Mouse (Mus musculus) frontal cortex, postnatal 10 days (tissue): ENCODE results near the gene Med7.
A peak's percentile ranks its signal among the peaks of the same experiment; 100 is the strongest.
"Not testable (repeated sequence)": the region's sequence is repeated elsewhere in the genome, so short reads cannot be mapped to it uniquely, and the experiment has no call there.

Experiments
- DNase-seq, 2 experiments: peaks; one replicate each; pipeline ENCODE4 v3.0.0; 2022; ENCODE audit warnings: low spot score in 2 of 2, mixed read lengths in 1 of 2

The Med7 gene

DNA sequence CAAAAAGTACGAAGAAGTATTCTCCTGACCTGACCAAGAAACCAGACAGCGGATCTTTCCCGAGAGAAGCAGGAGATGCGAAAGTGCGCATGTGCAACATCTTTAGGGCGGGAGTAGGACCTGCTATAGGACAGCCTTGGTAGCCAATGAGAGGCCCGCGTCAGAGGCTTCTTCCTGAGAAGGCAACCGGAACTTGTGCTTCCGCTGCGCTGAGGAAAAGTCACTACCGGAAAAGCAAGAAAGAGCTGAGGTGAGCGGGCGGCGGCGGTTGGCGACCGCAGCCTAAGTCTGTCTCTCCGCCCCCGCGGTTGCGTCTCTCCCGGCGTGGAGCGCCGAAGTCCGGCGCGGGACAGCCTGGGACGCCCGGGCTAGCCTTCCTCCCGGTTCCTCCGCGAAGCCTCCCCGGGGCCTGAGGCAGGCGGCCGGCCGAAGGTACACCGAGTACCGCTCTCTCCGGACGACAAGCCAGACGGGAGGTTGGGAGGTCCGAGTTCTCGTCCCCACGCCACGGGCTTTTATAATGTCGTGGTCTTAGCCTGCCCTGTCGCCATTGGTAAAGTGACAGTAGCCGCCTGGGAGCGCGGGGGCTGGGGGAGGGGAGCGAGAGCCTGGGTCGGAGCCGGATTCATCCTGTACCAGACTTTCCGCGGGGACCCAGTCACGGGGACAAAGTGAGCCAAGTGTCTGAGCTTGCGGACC is at the start of gene Med7:
Med7 (plus strand) TSS at position 166 of the 699 bp plus-strand sequence.
- DNase-seq, result peak; percentile 92

DNA sequence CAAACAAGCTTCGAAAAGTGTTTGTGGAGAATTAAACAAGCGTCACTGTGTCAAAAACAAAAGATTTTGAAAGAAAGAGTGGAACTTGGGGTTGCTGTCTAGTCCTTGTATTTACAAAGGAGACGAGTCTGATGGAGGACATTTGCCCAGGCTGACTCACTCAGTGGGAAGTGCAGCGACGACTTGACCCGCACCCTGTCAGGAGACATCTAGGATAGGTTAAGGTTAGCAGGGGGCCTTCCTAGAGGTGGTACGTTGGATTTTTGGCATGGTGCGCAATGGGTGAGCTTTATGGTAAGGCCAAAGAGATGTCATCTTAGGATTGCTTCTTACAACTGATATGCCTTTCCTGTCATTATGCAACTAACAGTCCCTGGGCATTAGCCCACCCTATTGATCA is 49.7 kb upstream of the Med7 start:
- DNase-seq, result no peak

DNA sequence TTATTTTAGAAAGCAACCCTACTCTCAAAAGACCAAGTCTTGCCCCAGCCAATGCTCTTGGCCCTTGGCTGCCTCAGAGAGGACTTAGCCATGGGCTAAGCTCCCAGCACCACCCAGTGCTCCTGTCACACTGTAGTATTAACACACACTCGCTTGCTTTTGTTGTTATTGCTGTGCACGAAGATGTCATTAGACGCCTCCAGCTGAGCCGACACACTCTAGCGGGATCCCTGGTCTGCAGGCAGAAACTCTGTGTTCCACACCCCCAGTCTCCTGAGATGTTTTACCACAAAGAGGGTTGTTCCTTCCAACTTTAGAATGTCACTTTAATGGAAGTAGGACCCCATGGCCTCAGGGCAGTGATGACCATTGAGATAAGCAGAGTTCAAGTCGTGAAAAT is 48.3 kb upstream of the Med7 start:
- DNase-seq, result no peak

DNA sequence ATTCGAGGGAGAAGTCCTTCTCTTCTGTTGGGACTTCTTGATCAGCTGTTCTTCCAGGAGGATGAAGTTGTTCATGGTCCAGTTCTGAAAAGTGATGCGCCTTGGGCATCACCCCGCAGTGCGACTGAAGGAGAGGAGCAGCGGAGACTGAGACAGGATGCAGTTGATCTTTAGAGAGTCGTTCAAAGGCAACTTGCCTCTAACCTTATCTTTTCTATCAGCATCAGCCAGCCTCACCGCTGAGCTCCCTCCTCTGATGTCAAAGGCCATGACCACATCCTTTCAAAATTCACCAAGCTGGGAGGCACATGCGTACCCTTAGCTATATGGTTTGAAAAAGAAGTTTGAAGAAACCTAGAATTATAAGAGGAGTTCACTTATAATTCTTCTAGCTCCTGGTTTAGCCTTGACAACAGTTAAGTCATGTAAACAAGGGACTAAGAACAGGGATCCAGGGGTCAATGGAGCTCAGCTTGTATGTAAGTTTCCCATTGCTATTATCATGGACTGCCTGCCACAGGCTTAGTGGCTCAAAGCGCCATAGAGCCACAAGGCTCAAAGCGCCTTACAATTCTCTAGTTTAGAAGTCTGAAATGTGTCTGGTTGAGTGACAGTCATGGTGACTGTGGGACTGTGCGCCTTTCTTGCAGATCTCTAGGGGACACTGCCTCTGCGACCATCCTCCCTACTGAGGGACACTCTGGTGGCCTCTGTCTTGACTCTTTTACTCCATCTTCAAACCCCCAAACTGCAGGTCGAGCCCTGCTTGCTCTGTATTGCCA is 47.2 kb upstream of the Med7 start, which contains the start of gene Itk:
Itk (minus strand) TSS at position 180 of the 782 bp plus-strand sequence.
- DNase-seq, result no peak

DNA sequence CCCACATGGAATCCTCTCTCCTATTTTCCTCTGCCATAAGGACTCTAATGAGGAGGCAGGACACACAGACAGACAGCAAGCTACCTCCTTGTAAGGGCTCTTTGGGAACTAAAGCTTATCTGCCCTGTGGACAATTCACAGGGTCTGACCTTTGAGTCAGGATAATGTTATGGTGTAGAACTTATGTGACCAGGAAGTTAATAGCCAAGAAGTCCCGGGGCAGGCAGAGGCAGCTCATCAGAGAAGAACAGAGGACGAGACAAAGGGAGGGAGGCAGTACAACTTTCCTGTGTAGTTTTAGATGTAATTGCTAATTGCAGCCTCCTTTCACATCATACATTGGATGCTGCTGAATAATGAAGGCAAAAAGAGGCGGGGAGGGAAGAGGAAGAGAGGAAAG is 46.1 kb upstream of the Med7 start:
- no peak for DNase-seq

DNA sequence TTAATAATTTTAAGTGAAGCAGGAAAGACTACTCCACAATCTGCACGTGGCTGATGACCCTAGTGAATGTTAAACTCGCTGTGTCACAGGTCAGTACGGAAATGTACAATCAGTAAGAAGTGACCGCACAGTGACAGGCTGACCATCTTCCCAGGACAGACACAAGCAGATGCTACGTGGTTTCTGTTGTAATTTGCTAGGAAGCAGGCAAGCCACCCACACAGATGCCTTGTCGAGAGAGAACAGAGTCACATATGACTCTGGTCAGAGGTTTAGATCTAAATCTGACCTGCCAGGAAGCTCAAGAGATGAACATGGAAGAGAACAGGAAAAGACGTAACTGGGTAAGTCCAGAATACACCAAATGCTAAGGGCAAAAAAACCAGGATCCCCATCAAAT is 43.8 kb upstream of the Med7 start:
- no peak for DNase-seq

DNA sequence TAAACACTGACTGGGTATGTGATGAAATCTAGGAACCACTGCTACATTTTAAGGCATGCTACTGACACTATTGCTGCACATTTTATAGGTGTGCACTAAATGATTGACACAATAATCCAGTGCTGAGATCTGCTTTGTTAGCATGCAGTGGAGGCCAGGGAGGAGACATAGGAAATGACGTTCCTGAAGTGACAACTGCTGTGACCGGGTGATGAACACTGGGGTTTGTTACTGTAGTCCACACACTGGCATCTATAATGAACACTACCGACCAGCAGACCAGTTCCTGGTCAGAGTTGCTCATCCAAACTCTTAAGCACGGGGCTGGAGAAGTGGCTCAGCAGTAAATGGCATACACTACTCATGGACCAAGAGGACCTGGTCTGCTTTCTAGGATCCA is 43.3 kb upstream of the Med7 start:
- no peak for DNase-seq

DNA sequence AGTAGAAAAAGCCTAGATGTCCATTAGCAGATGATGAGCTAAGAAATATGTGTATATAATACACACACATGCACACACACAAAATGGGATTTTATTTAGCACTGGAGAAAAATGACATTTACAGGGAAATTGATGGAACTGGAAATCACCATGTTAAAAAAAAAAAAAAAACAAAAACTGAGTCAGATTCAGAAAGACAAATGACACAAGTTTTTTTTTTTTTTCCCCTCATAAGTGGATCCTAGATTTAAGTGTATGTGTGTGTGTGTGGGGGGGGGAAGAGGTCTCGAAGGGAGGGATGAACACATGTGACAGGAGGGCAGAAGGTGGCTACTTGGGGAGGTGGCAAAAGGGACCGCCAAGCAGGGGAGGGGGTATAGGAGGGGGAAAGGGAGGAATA is 41.6 kb upstream of the Med7 start:
- no peak for DNase-seq

DNA sequence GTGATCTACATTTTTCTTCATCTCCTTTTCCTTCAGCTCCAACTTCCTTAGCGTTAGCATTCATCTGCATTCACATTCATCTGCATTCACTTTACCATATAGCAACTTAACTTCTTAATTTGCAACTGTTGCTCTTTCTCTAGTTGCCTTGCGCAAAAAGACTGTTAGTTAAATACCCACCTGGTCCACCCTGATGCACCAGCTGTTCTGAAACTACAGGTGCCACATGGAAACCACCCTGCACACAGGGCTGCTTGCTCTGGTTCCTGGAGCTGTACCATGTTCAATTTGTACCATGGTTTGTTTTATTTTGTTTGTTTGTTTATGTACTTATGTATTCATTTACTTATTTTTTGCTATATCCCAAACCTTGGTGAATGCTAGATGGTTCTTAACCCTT is 41.0 kb upstream of the Med7 start:
- DNase-seq, result no peak

DNA sequence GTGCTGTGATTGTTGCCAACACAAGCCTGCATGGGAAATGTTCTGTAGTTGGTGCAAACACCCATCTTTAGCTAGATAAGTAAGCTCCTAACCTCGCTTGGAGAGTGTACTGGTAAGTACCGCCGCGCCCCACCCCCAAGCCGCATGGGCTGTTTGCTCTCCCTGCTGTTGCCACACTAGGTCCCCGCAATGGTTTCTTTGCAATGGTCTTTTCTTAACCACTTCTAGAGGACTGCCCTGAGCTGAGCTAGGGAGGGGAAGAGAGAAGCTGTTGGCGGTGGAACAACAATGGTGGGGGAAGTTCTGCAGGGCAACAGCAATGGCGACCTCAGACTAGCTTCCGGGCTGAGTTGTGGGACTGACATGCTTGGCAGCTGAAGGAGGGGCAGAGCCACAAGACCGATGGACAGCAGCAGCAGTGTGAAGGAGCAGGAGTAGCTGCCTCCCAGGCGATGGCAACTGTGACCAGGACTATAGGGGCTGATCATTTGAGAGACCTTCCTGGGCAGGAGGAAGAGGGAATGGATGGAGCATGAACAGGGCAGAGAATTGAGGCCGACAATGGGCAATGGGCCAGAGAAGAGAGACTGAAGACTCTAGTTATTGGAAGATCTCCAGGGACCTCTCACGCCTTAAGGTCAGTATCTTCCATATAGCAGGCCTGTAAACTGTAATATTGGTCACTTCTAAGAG is 40.4 kb upstream of the Med7 start, which contains the start of gene Fam71b:
Fam71b (plus strand) TSS at position 393 of the 693 bp plus-strand sequence.
- DNase-seq, result no peak

DNA sequence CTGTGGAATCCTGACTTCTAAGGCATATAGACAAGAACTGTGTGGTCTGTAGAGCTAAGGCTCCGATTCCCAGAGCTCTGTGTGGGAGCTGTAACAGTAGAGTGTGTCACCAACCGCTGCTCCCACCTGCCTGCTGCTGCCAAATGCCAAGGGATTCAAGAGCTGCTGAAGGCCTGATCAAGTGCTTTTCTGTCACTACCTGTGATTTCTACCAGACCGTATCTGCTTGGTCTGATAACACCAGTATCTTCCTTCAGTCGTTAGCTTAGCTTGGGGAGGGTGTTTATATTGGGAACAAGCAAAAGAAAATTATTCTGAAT is 39.9 kb upstream of the Med7 start:
- no peak for DNase-seq

DNA sequence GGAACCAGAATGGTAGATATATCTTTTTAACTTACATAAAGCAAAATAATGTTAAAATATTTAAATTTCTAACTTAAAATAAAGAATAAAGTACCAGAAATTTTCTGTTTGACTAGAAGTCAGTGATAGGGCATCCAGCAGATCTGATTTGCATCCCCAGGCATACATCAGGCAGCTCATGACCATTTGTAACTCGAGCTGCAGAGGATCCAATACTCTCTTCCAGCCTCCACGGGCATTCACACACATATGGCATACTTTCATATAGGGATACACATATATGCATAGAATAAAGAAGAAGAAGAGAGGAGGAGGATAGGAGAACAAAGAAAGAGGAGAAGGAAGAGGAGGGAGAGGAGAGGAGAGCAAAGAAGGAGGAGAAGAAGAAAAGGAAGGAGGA is 38.8 kb upstream of the Med7 start:
- no peak for DNase-seq

DNA sequence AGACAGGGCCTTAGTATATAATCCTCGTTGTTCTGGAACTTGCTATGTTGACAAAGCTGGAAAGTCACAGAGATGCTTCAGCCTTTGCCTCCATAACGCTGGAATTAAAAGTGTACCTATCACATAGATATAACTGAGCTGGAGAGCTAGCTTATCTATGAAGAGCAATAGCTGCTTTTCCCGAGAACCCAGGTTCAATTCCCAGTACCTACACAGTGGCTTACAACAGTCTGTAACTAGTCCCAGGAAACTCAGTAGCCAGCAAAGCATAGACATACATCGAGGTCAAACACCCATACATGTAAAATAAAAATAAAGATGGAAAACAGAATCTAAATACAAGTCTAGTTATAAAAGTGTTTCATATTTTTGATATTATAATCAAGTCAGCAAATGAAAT is 38.3 kb upstream of the Med7 start:
- no peak for DNase-seq

DNA sequence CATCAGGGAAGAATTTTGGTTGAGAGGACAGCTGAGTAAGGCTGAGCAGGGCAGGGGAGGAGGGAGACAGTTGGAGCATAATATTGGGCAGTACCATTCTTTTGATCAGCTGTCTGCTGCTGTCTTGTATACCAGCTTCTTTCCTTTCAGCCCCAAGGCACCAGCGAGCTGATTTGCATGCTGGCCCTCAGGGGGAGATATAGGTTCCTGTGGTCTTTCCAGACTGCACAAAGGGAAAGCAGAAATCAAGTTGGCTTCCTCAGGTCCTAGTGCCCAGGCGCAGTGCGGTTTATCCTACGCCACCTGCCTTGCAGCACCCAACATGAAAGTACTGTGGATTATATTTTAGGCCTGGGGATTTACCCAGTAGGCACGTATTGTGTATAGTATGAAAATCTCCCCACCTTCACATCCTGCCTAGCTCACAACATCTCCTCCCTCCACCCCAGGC is 37.8 kb upstream of the Med7 start:
- no peak for DNase-seq

DNA sequence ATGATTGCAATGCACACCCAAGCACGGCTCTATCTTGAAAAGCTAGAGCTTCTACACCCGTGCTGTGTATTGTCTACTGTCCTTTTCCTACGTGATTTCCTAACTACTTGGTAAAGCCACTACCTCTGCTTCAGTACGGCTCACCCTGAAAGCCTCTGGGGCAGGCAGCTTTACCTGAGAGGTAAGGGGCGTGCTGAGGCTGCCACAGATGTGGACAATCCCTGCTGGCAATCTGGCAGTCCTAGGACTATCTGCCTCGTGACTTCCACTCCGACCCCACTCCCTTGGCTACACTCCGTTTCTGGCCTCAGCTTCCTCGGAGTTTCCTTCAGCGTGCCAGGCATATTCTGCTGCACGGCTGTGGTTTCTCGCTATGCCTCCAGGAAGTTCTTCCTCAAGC is 35.2 kb upstream of the Med7 start:
- no peak for DNase-seq

DNA sequence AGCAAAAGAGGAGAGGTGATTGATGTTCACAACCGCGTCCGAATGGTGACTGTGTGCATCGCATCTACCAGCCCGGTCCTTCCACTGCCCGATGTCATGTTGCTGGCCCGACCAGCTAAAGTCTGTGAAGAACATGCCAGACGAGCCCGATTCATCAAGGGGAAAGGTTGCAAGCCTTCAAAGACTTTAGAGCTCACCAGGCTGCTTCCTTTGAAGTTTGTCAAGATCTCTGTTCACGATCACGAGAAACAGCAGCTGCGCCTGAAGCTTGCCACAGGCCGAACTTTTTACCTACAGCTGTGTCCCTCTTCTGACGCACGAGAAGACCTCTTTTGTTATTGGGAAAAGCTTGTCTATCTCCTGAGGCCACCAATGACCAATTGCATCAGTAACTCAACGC is 31.7 kb upstream of the Med7 start:
- no peak for DNase-seq

DNA sequence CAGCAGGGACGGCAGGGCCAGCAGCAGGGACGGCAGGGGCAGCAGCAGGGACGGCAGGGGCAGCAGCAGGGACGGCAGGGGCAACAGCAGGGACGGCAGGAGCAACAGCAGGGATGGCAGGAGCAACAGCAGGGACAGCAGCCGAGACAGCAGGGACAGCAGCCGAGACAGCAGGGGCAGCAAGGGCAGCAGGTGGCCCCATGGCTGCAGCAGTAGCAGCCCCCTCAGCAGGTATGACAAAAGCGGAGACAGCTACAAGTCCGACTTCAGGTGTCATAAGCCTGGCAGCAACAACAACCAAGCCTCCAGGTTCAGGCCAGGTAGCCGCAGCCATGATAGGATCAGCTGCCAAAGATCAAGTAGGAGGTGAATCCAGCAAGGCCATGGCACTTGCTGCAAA is 30.0 kb upstream of the Med7 start:
- DNase-seq, result no peak

DNA sequence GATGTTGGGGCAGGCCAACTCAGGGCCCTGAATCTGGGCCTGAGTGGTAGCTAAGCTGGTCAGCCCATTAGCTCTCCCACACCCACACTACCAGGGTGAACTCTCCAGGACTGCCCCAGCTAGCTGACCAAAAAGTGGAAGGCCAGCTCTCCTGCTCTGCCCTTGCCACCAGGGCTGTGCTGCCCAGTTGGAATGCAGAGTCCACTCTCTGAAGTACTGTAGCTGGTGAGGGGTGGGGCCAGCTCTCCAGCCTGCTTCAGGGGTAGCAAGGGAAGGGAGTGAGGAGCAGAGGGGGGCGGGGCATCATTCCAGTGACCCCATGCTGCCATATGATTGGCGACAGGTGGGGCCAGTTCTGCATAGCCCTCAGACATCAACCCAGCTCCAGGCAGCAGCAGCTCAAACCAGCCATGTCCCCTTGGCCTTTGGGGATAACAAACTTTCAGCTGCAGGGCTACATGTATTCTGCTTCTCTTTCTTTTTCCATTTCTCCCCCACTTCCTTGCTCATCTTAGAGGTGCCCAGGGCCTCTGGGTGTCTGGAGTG is 26.6 kb upstream of the Med7 start:
- DNase-seq, result no peak

DNA sequence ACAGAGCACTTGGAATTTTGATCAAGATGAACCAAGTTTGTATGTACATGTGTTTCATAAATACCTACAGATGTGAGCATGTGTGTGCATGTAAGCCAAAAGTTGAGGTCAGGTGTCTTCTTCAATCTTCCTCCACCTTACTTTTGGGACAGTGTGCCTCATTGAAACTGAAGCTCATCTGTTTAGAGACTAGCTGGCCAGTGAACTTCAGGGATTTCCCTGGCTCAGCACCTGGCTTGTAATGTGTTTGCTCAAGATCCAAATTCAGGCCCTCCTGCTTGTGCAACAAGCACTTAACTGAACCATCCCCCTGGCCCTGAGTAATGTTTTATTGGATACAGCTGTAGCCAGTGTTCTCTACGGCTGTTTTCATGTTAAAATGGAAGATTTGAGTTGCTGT is 18.3 kb upstream of the Med7 start:
- no peak for DNase-seq

DNA sequence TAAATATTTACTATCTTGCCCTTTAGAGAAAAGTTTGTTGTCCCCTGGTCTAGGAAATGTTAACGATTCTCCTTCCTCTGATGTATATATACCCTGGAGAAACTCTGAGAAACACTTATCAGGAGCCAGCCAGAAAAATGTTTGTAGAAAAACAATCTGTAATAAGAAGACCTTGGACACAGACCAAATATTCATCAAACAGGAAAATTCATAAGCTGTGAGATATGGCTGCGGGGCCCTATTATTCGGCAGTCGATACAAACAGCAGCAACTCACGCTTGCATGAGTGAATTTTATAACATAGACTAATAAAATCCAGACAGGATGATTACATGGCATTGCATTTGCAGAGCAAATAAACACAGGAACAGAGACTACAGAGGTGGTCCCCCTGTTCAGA is 17.9 kb upstream of the Med7 start:
- DNase-seq, result no peak

DNA sequence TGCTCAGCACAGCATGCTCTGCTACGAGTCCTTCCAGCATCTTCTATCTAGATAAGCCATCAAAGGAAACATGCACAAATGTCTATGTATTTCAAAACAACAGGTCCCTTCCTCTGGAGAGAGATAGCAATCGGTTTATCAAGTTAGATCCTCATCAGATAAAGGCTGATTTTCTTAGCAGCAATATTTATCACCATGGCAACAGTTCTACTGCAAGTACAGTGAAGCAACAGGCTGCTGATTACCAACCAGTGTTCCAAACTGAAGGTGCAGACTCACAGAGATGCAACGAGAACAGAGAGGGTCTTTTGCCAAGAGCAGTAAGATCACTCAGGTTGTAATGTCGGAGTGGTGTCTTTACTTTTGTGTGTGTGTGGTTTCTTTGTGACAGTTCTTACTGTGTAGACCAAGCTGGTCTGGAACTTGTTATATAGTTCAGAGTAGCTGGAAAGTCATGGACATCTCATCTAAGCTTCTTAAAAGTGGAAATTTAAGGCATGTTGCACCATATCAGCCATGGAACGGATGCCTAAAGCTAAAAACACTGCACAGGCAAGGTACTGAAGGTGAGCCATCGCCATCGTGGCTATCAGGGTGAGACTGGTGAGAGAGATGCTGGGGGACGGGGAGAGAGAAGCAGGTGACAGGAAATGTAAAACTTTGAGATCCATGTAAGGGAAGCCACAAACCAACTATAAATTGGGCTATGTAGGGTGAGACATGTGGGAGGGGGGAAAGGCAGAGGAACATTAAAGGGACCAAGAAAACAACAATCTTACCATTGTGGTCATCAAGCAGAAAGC is 15.4 kb upstream of the Med7 start:
- DNase-seq, result no peak

DNA sequence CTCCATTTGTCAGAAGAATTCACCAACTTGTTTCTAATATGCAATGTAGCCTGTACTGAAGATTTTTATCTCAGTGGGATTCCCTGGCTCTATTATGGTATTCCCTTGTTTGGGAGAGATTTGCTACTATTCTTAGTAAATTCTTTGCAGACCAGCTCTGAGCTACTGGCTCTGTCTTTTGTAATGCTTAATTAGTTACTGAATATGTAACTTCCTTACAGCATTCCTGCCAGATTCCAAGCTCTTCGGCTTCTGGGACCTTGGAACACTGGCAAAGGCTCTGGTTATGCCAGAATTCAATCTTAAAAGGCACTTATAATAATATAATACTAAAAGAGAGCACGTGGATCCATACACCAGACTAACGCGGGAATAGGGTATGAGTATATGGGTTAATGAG is 8.6 kb upstream of the Med7 start:
- DNase-seq, result not testable (repeated sequence)
